Mouse (Mus musculus): ENCODE results near the gene Pkp4. TPM values are rescaled to one million over a fixed set of nuclear protein-coding genes. Genes with fewer than 3 reads are reported as not detected.

Pkp4 gene
- 14.7 and 17.2 TPM in 2 replicates for polyA plus RNA-seq (2016; fragmentation: Nextera tagmentation; extraction: Ambion mirVana)

DNA sequence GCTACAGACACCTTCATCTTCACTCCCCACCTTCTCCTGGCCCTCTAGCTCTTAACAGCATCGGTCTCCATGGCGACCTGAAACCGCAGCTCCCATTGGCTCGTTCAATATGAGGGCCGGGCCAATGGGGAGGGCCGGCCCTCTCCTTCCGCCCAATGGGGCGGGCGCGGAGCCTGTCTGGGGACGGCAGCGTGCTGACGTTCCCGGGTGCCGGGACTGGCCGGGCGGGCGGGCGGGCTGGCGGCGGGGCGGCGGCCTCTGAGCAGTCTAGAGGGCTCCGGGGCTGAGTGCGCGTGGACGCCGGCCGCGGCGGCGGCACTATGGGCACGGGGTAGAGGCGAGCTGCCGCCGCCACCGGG, at the start of gene Pkp4, which contains the start of gene Ccdc148:
Gene Pkp4 (plus strand): TSS at position 246 of the 359 bp plus-strand sequence.
Gene Ccdc148 (minus strand): TSS at position 79 of the 359 bp plus-strand sequence.
- 0% methylated on average over 28 of the region's 37 CpGs for WGBS
- H3K4me1 ChIP-seq (replicated peaks), result peaks cover 30% of the 10 kb centered on the region

DNA sequence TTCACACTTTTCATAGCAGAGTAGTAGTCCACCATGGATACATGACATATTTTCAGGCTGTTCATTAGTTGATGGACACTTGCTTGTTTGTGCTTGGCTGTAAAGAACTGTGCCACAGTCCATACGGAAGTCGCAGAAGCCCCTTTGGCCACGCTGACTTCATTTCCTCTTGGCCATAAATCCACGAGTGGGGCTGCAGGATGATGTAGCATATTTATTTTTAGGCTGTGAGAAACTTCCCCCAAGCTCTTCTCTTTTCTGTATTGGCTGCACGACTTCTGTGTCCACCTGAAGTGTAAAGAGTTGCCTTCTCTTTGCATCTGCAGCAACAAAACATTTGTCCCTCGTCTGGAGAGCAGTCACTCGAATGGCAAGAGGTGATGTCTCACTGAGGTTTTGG, 31.6 kb upstream of the Pkp4 start:
- H3K9me3 ChIP-seq, result no peaks in the 10 kb centered on the region

More for the DNA sequence above, at the start of gene Pkp4, which contains the start of gene Ccdc148:
- Histone ChIP-seq H3K9me3 (no peaks in the 10 kb centered on the region), H3K36me3 (no peaks in the 10 kb centered on the region), H3K27me3 (ENCODE audit: insufficient read depth, poor library complexity, severe bottlenecking) (no peaks in the 10 kb centered on the region), H3K4me3 (peak within 1 kb of the TSS; percentile 93), H3K27ac (peak within 1 kb of the TSS; percentile 95)
- peak; percentile 95 for DNase-seq (ENCODE audit: low spot score)

DNA sequence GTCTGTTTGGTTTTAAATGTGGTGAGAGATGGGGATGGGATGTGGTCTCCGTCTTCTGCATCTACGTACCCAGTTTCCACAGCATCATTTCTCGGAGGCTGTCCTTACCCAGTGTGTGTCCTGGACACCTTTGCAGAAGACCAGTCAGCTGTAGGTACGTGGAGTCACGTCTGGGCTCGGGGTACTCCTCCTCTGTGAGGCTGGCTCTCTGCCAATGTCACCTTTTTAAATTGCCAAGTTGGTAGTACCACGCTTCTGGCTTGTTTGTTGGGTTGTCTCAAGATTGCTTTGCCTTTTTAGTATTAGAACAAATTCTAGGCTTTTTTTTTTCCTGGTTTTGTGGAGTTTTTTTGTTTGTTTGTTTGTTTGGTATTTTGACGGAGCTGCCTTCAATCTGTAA, 30.8 kb upstream of the Pkp4 start:
- H3K4me3 ChIP-seq, result no peak overlapping the region
- H3K9me3 ChIP-seq, result no peaks in the 10 kb centered on the region
- no peaks in the 10 kb centered on the region for H3K27me3 ChIP-seq (ENCODE audit: insufficient read depth, poor library complexity, severe bottlenecking)
- no peaks in the 10 kb centered on the region for H3K36me3 ChIP-seq
- H3K27ac ChIP-seq, result no peak overlapping the region
- DNase-seq (ENCODE audit: low spot score), result no peak
- WGBS, result 90% methylated on average over 8 of the region's 8 CpGs
- H3K4me1 ChIP-seq (replicated peaks), result no peaks in the 10 kb centered on the region; the same call in 1 of the 2 replicates

More for the DNA sequence above, 31.6 kb upstream of the Pkp4 start:
- WGBS, result 86% methylated on average over 7 of the region's 7 CpGs
- no peaks in the 10 kb centered on the region; the same call in 1 of the 2 replicates for H3K4me1 ChIP-seq (replicated peaks)
- H3K4me3 ChIP-seq, result no peak overlapping the region
- no peak overlapping the region for H3K27ac ChIP-seq
- H3K36me3 ChIP-seq, result no peaks in the 10 kb centered on the region
- H3K27me3 ChIP-seq (ENCODE audit: insufficient read depth, poor library complexity, severe bottlenecking), result no peaks in the 10 kb centered on the region
- no peak for DNase-seq (ENCODE audit: low spot score)

DNA sequence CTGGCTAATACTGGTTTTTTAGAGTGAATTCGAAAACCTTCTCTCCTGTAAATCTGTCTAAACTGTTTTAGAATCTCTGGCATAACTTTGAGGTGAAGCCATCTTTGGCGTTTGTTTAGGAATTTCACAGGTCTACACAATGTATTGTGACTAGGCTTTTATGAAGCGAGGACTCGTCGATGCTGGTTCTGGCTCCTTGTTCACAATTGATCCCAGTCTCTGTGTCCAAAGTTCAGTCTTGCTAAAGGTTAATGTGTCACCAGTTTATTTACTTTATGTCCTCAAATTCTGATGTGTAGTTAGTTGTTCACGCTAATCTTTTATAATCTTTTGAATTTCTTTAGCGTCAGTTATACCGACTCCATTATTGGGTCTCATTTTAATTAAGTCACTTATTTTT, 29.6 kb upstream of the Pkp4 start:
- Histone ChIP-seq H3K27me3 (ENCODE audit: insufficient read depth, poor library complexity, severe bottlenecking) (no peaks in the 10 kb centered on the region), H3K4me1 (replicated peaks) (no peaks in the 10 kb centered on the region; the same call in 1 of the 2 replicates), H3K36me3 (no peaks in the 10 kb centered on the region), H3K4me3 (no peak overlapping the region), H3K27ac (no peak overlapping the region), H3K9me3 (no peaks in the 10 kb centered on the region)
- WGBS, result 89% methylated on average over 8 of the region's 8 CpGs
- no peak for DNase-seq (ENCODE audit: low spot score)

DNA sequence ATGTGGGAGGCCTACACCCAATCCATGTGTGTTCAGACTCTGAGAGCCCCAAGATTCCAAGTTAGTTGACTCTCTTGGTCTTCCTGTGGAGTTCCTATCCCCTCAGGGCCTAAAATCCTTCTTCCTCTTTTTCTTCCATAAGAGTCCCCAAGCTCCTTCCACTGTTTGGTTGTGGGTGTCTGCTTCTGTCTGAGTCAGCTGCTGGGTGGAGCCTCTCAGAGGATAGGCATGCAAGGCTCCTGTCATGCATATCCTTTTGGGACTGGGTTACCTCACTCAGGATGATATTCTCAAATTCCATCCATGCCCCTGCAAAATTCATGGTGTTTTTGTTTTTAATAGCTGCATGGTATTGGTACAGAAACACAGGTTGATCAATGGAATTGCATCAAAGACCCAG, 5.2 kb upstream of the Pkp4 start:
- peaks cover 6% of the 10 kb centered on the region for H3K4me1 ChIP-seq (replicated peaks)
- no peak overlapping the region for H3K4me3 ChIP-seq
- no peaks in the 10 kb centered on the region for H3K36me3 ChIP-seq
- H3K9me3 ChIP-seq, result no peaks in the 10 kb centered on the region
- no peak for DNase-seq (ENCODE audit: low spot score)
- no peaks in the 10 kb centered on the region for H3K27me3 ChIP-seq (ENCODE audit: insufficient read depth, poor library complexity, severe bottlenecking)
- no peak overlapping the region for H3K27ac ChIP-seq

DNA sequence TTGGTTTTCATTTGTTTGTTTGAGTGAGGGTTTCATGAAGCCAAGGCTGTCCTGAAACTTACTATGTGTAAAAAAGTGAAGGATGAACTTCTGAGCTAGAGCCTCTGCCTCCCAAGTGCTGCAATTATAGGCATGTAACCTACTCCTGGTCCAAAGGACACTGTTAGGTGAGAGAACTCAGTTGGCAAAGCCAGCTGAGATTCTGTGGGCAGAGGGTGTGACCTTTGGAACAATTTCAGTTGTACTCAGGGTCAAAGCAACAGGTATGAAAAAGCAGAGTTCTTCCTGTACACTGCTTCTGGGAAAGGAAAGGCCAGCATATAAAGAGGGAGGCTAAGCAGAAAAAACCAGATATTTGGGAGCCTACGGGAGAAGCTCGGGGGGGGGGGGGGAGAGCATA, 2.5 kb upstream of the Pkp4 start:
- H3K27ac ChIP-seq, result no peak overlapping the region
- no peaks in the 10 kb centered on the region for H3K9me3 ChIP-seq
- no peaks in the 10 kb centered on the region for H3K27me3 ChIP-seq (ENCODE audit: insufficient read depth, poor library complexity, severe bottlenecking)
- no peak for DNase-seq (ENCODE audit: low spot score)
- H3K36me3 ChIP-seq, result no peaks in the 10 kb centered on the region
- H3K4me1 ChIP-seq (replicated peaks), result peaks cover 24% of the 10 kb centered on the region
- H3K4me3 ChIP-seq, result no peak overlapping the region
- 42% methylated on average over 2 of the region's 2 CpGs for WGBS

DNA sequence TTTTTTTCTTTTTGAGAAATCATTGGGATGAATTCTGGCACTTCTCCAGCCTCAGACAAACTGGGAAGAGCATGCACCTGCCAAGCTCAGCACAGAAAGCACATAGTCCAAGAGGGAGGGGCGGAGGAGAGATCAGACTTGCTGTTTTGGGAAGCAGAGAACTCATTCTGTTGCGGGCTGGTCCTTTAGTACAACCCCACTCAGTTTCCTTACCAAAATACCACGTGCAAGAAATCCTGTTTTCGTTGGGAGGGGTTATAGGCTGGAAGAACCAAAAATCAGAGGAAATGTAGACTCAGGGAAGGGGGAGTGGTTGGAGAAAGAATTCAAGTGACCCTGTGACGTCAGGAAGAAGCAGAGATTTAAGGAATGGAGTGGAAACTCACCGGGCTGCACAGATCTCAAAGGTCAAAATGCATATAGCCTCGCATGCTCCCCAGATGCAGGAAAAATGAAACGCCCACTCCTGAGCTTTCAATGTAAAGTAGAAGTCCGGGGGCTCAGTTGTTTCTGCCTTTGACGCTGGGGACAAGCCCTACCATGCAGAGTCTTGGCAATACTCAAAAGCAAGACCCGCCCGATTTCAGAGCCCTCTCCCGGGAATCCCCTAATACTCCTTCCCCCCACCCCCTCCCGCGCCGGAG, 567 bp upstream of the Pkp4 start:
- Histone ChIP-seq H3K9me3 (no peaks in the 10 kb centered on the region), H3K27ac (peak overlapping the region; percentile 95), H3K36me3 (no peaks in the 10 kb centered on the region), H3K4me3 (peak overlapping the region; percentile 93), H3K27me3 (ENCODE audit: insufficient read depth, poor library complexity, severe bottlenecking) (no peaks in the 10 kb centered on the region), H3K4me1 (replicated peaks) (peaks cover 30% of the 10 kb centered on the region)
- DNase-seq (ENCODE audit: low spot score), result no peak
- WGBS, result under 1% methylated on average over 16 of the region's 16 CpGs

DNA sequence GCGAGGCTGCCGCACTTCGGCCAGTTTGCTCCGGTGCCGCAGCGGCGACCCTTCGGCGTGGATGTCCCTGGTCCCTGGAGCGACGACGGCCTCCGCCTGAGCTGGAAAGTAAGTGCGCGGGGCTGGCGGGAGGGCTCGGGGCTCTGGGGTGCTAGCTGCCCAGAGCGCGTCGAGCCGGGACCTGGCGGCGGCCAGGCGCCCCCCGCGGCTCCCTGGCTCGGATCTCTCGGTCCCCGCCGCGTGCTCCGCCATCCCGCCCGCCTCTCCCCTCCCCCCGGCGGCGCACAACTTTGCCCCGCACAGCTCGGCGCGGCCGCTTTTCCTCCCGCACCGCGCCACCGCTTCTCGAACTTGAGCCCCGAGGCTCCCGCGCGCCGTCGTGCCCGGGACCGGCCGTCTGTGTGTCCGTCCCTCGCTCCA, 381 bp downstream of the Pkp4 start:
- DNase-seq (ENCODE audit: low spot score), result no peak
- under 1% methylated on average over 52 of the region's 58 CpGs for WGBS
- Histone ChIP-seq H3K4me1 (replicated peaks) (peaks cover 30% of the 10 kb centered on the region), H3K27ac (peak overlapping the region; percentile 95), H3K9me3 (no peaks in the 10 kb centered on the region), H3K4me3 (peak overlapping the region; percentile 93), H3K27me3 (ENCODE audit: insufficient read depth, poor library complexity, severe bottlenecking) (no peaks in the 10 kb centered on the region), H3K36me3 (no peaks in the 10 kb centered on the region)

DNA sequence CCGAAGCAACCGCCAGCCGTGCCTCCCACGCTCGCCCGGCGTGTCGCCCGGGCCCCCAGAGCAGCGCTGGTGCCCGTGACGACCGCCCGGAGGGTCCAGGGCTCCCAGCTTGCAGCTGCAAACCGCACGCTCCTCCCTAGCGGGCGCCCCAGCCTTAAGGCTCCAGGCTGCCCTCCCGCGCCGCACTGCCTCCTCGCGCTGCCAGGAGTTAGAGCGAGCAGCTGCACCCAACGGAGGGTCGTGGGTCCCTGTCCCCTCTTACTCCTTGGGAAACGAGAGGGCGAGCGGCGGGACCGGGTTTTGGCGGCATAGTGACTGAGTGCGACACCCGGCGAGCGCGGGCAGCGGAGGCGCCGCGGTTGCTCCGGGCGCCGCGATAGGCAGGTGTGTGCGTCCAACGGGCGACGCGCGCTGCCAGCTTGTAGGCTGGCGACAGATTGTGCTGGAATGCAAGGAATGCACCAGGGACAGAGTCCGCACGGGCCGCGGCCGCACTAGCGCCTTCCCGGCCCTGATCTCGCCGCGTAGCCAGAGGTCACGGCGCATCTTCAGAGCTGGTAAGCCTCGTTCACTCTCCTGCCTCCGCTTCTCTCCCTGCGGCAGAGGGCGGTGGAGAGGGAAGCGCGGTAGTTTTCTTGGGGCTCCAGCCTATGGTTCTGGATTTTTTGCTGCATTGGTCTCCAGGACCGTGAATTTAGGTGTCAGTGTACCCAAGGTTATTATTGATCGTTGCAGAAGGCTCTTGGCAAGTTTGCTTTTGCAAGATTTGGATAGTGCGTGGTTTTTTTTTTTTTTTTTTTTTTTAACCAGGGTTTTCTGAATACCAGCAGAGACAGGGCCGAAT, 1.0 kb downstream of the Pkp4 start:
- peak; percentile 76 for DNase-seq (ENCODE audit: low spot score)
- under 1% methylated on average over 74 of the region's 74 CpGs for WGBS

DNA sequence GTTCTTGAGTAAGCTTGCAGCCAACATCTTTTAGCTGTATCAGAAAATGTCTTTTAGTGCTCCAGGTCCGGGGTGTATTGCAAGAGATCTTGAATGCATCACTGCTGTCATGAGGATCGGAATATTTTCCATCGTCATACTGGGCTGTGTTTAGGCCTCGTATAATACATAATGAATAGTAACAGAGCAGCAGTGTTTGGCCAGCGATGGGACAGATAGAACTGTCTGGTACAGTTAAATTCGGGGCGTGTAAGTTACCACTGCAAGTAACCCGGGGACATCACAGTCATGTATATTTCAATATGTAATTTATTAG, 1.6 kb downstream of the Pkp4 start:
- Histone ChIP-seq H3K27ac (no peak overlapping the region), H3K4me1 (replicated peaks) (peaks cover 30% of the 10 kb centered on the region), H3K27me3 (ENCODE audit: insufficient read depth, poor library complexity, severe bottlenecking) (no peaks in the 10 kb centered on the region), H3K9me3 (no peaks in the 10 kb centered on the region), H3K36me3 (no peaks in the 10 kb centered on the region), H3K4me3 (peak overlapping the region; percentile 93)
- WGBS, result 47% methylated on average over 8 of the region's 8 CpGs
- DNase-seq (ENCODE audit: low spot score), result no peak

More for the DNA sequence above, 1.0 kb downstream of the Pkp4 start:
- H3K36me3 ChIP-seq, result no peaks in the 10 kb centered on the region
- H3K27ac ChIP-seq, result peak overlapping the region; percentile 95
- no peaks in the 10 kb centered on the region for H3K27me3 ChIP-seq (ENCODE audit: insufficient read depth, poor library complexity, severe bottlenecking)
- H3K4me1 ChIP-seq (replicated peaks), result peaks cover 30% of the 10 kb centered on the region
- H3K9me3 ChIP-seq, result no peaks in the 10 kb centered on the region
- peak overlapping the region; percentile 93 for H3K4me3 ChIP-seq

DNA sequence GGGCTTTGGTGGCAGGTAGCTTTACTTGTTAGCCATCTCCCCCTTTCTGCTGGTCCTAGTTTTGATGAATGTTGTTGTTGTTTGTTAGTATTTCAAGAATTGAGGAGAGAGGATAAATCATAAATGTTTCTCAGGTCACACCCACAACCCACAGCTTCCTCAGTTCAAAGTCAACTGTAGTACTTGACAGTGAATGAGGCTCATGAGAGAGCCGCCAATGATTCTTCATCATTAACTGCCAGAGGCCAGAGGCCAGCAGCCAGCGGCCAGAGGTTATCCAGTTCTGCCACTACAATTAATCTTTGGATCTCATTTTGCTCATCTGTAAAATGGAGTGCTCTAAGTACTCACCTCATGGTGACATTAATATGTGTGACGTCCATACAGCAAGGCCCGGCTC, 6.3 kb downstream of the Pkp4 start:
- no peak overlapping the region for H3K4me3 ChIP-seq
- no peak for DNase-seq (ENCODE audit: low spot score)
- H3K9me3 ChIP-seq, result no peaks in the 10 kb centered on the region
- 91% methylated on average over 4 of the region's 4 CpGs for WGBS
- H3K27me3 ChIP-seq (ENCODE audit: insufficient read depth, poor library complexity, severe bottlenecking), result no peaks in the 10 kb centered on the region
- peaks cover 17% of the 10 kb centered on the region for H3K4me1 ChIP-seq (replicated peaks)
- H3K36me3 ChIP-seq, result peaks cover 3% of the 10 kb centered on the region; the same call in 1 of the 2 replicates
- H3K27ac ChIP-seq, result no peak overlapping the region

DNA sequence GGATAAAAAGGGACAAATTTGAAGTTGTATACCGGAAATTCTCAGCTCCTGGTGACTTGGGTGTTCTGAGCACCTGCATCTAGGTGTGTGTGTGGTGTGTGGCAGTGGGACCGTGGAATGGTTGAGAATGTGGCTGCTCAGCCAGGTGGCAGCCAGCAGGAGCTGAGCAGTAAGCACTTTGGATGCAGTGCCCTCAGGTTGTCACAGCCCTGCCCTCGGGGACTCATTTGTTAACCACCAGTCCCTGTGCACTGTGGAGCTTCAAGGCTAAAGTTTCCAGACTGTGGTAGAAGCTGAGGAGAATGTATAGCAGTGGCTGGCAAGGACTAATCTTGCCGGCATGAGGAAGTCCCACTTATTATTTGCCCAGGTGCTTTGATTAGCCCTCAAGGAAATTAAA, 7.2 kb downstream of the Pkp4 start:
- no peaks in the 10 kb centered on the region for H3K9me3 ChIP-seq
- DNase-seq (ENCODE audit: low spot score), result no peak

DNA sequence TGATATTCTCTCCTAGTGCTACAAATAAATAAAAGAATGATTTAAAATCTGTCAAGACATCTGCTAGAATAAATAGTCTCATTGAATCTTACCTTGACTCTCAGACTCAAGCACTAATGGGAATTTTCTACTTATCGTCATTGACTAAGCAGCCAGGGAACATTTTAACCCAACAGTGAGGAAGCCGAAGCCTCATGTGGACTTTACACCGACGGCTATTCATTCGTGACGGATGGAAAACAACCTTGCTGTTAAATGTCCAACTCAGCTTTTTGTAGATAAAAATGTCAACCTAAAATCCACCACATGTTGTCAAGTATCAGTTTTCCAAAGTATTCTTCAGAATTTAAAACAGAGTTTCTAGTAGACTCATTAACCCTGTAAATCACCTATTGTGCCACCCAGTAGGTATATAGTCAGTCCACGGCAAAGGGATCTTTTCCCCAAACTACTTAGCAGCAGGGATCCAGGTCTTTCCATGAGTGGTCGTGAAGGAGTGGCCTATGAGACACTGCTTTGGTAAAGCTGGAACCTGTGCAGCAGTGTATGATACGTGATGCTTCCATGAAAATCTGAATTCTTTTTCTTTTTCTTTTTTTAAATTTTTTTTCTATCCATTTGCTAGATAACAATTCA, 9.0 kb downstream of the Pkp4 start:
- 88% methylated on average over 9 of the region's 9 CpGs for WGBS
- no peaks in the 10 kb centered on the region for H3K4me1 ChIP-seq (replicated peaks)
- no peaks in the 10 kb centered on the region for H3K27me3 ChIP-seq (ENCODE audit: insufficient read depth, poor library complexity, severe bottlenecking)
- H3K36me3 ChIP-seq, result peaks cover 8% of the 10 kb centered on the region; the same call in 1 of the 2 replicates
- no peak overlapping the region for H3K4me3 ChIP-seq
- no peaks in the 10 kb centered on the region for H3K9me3 ChIP-seq
- no peak for DNase-seq (ENCODE audit: low spot score)
- H3K27ac ChIP-seq, result no peak overlapping the region

More for the DNA sequence above, 7.2 kb downstream of the Pkp4 start:
- Histone ChIP-seq H3K27me3 (ENCODE audit: insufficient read depth, poor library complexity, severe bottlenecking) (no peaks in the 10 kb centered on the region), H3K4me1 (replicated peaks) (peaks cover 9% of the 10 kb centered on the region), H3K4me3 (no peak overlapping the region), H3K36me3 (peaks cover 3% of the 10 kb centered on the region; the same call in 1 of the 2 replicates), H3K27ac (no peak overlapping the region)
- WGBS, result 94% methylated on average over 4 of the region's 4 CpGs
